8 mouse cellular contexts compared by ENCODE assay signal in genomic region chr3:27937144-27938110, GRCm38 (mm10). TPM values are rescaled to one million over a fixed set of nuclear protein-coding genes. Genes with fewer than 3 reads are reported as not detected.
DNase-seq lines count a peak whose midpoint lies in the region; ATAC-seq lines count a peak whose summit lies in the region.

No protein-coding gene starts in this region.

- 80% methylated on average over 13 of the region's 13 CpGs for WGBS in hindbrain, embryonic 10.5 days
- WGBS in hindbrain, embryonic 16.5 days, result 83% methylated on average over 13 of the region's 13 CpGs
- 60% methylated on average over 13 of the region's 13 CpGs for WGBS in embryonic facial prominence, embryonic 14.5 days
- WGBS in liver, embryonic 15.5 days (ENCODE audit: insufficient replicate concordance), result 64% methylated on average over 13 of the region's 13 CpGs

- no peak for DNase-seq in hindbrain, embryonic 10.5 days (ENCODE audit: low spot score)
- peak; percentile 16 for DNase-seq in 3134 (ENCODE audit: extremely low read depth, insufficient read length, low spot score)
- DNase-seq in embryonic facial prominence, embryonic 14.5 days (ENCODE audit: low spot score), result peak; percentile 34
- DNase-seq in urinary bladder, postnatal 25 days (ENCODE audit: low spot score), result no peak
- no peak for DNase-seq in frontal cortex, postnatal 10 days (ENCODE audit: low spot score in 2 of 2)
- no peak for DNase-seq in yolk sac, embryonic 10.5 days (ENCODE audit: low spot score)

- H3K36me3 ChIP-seq in hindbrain, embryonic 10.5 days, result no peaks in the 10 kb centered on the region
- no peaks in the 10 kb centered on the region for H3K36me3 ChIP-seq in hindbrain, embryonic 16.5 days (ENCODE audit: control insufficient read depth, insufficient read depth, low read length)
- H3K36me3 ChIP-seq in embryonic facial prominence, embryonic 14.5 days (ENCODE audit: control insufficient read depth, insufficient read depth, low read length), result no peaks in the 10 kb centered on the region
- no peaks in the 10 kb centered on the region for H3K36me3 ChIP-seq in liver, embryonic 15.5 days (replicated peaks)

- no peak overlapping the region for H3K27ac ChIP-seq in hindbrain, embryonic 10.5 days
- H3K27ac ChIP-seq in hindbrain, embryonic 16.5 days (ENCODE audit: low read depth, low read length), result no peak overlapping the region
- no peak overlapping the region for H3K27ac ChIP-seq in embryonic facial prominence, embryonic 14.5 days (replicated peaks; ENCODE audit: low read depth, low read length)
- H3K27ac ChIP-seq in liver, embryonic 15.5 days (replicated peaks), result 0 out of 2 replicates have a peak overlapping the region, but pooled peaks have one; percentile 74

- ATAC-seq in hindbrain, embryonic 16.5 days, result no peak
- no peak for ATAC-seq in embryonic facial prominence, embryonic 14.5 days (ENCODE audit: low read depth)
- ATAC-seq in liver, embryonic 15.5 days (ENCODE audit: insufficient read depth), result no peak

- H3K4me1 ChIP-seq in hindbrain, embryonic 10.5 days (replicated peaks), result peaks cover 21% of the 10 kb centered on the region
- H3K4me1 ChIP-seq in hindbrain, embryonic 16.5 days (ENCODE audit: control insufficient read depth, insufficient read depth, low read depth, low read length), result peaks cover 6% of the 10 kb centered on the region; the same call in 1 of the 2 replicates
- H3K4me1 ChIP-seq in embryonic facial prominence, embryonic 14.5 days (ENCODE audit: control insufficient read depth, insufficient read depth, low read length), result peaks cover 30% of the 10 kb centered on the region
- peaks cover 18% of the 10 kb centered on the region for H3K4me1 ChIP-seq in liver, embryonic 15.5 days (replicated peaks)

- H3K4me2 ChIP-seq in hindbrain, embryonic 16.5 days (ENCODE audit: low read length), result no peak overlapping the region
- H3K4me2 ChIP-seq in embryonic facial prominence, embryonic 14.5 days (ENCODE audit: low read depth, low read length), result peak overlapping the region; percentile 97
- peak overlapping the region; percentile 69; the same call in 1 of the 2 replicates for H3K4me2 ChIP-seq in liver, embryonic 15.5 days

- peaks cover 26% of the 10 kb centered on the region for H3K27me3 ChIP-seq in hindbrain, embryonic 10.5 days (ENCODE audit: insufficient read depth, poor library complexity, severe bottlenecking)
- peaks cover 2% of the 10 kb centered on the region; the same call in 1 of the 2 replicates for H3K27me3 ChIP-seq in hindbrain, embryonic 16.5 days (replicated peaks; ENCODE audit: control insufficient read depth, insufficient read depth, low read length)
- no peaks in the 10 kb centered on the region for H3K27me3 ChIP-seq in embryonic facial prominence, embryonic 14.5 days (replicated peaks; ENCODE audit: control insufficient read depth, insufficient read depth, low read length)
- H3K27me3 ChIP-seq in liver, embryonic 15.5 days, result peaks cover 13% of the 10 kb centered on the region; the same call in 1 of the 2 replicates

- no peak overlapping the region for H3K9ac ChIP-seq in hindbrain, embryonic 16.5 days (ENCODE audit: low read depth, low read length)
- H3K9ac ChIP-seq in embryonic facial prominence, embryonic 14.5 days (ENCODE audit: low read depth, low read length), result no peak overlapping the region
- H3K9ac ChIP-seq in liver, embryonic 15.5 days, result no peak overlapping the region

- peak overlapping the region; percentile 64 for H3K4me3 ChIP-seq in hindbrain, embryonic 10.5 days
- H3K4me3 ChIP-seq in hindbrain, embryonic 16.5 days (ENCODE audit: low read length), result no peak overlapping the region
- no peak overlapping the region; the same call in 1 of the 2 replicates for H3K4me3 ChIP-seq in embryonic facial prominence, embryonic 14.5 days (ENCODE audit: low read depth, low read length)
- H3K4me3 ChIP-seq in liver, embryonic 15.5 days (replicated peaks), result no peak overlapping the region

- no peaks in the 10 kb centered on the region for H3K9me3 ChIP-seq in hindbrain, embryonic 10.5 days
- H3K9me3 ChIP-seq in hindbrain, embryonic 16.5 days (ENCODE audit: control insufficient read depth, low read length), result no peaks in the 10 kb centered on the region
- H3K9me3 ChIP-seq in embryonic facial prominence, embryonic 14.5 days (ENCODE audit: control insufficient read depth, low read length), result no peaks in the 10 kb centered on the region
- no peaks in the 10 kb centered on the region for H3K9me3 ChIP-seq in liver, embryonic 15.5 days (replicated peaks)

RNA-seq across cellular contexts. Expression of gene Pld1, which starts 1.1 kb away (rescaled TPM):
- polyA plus RNA-seq in hindbrain, embryonic 10.5 days (2016; fragmentation: Nextera tagmentation; extraction: Ambion mirVana), result 2.8 and 3.2 TPM in 2 replicates
- polyA plus RNA-seq in hindbrain, embryonic 16.5 days (2015; fragmentation: Nextera tagmentation; extraction: Ambion mirVana), result 5.9 and 6.3 TPM in 2 replicates
- 7.7 and 8.6 TPM in 2 replicates for polyA plus RNA-seq in embryonic facial prominence, embryonic 14.5 days (2014; fragmentation: Nextera tagmentation; extraction: Ambion mirVana)
- polyA plus RNA-seq in liver, embryonic 15.5 days (2015; fragmentation: Nextera tagmentation; extraction: Ambion mirVana), result 4.7 and 5.6 TPM in 2 replicates

RNA-seq across cellular contexts. Expression of gene Tmem212, which starts 41.3 kb away (rescaled TPM):
- not detected in 2 replicates for polyA plus RNA-seq in hindbrain, embryonic 10.5 days (2016; fragmentation: Nextera tagmentation; extraction: Ambion mirVana)
- 0.23 and 0.31 TPM in 2 replicates for polyA plus RNA-seq in hindbrain, embryonic 16.5 days (2015; fragmentation: Nextera tagmentation; extraction: Ambion mirVana)
- polyA plus RNA-seq in embryonic facial prominence, embryonic 14.5 days (2014; fragmentation: Nextera tagmentation; extraction: Ambion mirVana), result 4.8 TPM in 1 of 2 replicates, not detected in the other
- not detected in 2 replicates for polyA plus RNA-seq in liver, embryonic 15.5 days (2015; fragmentation: Nextera tagmentation; extraction: Ambion mirVana)

Comparison
In these comparisons a context has a peak if more than half of its experiments do, and no peak if none do; other contexts are left out.
1. DNase-seq: peak in 3134 (single experiment) and embryonic facial prominence, embryonic 14.5 days (single experiment); none in hindbrain, embryonic 10.5 days (single experiment), urinary bladder, postnatal 25 days (single experiment), frontal cortex, postnatal 10 days (0 of 2) and yolk sac, embryonic 10.5 days (single experiment).